Mouse (Mus musculus) thymus, adult 2 months (tissue): ENCODE measurements around the gene Gm45717. TPM values are rescaled to one million over a fixed set of nuclear protein-coding genes. Genes with fewer than 3 reads are reported as not detected.
A peak's percentile ranks its signal among the peaks of the same experiment; 100 is the strongest.

Experiments used
- DNase-seq: peaks from one replicate; pipeline ENCODE4 v3.0.0; 2021
- H3K27ac ChIP-seq: fragments of 200-500 bp; 2 replicates; pipeline ENCODE4 v1.5.1; 2012; ENCODE audit warnings: low read length, control low read depth; ENCODE audit not compliant: control insufficient read depth, insufficient read depth
- H3K27me3 ChIP-seq: fragments of 200-500 bp; 2 replicates; pipeline ENCODE4 v1.6.1; 2012; ENCODE audit warnings: mild to moderate bottlenecking, low read length, moderate library complexity, mixed read lengths; ENCODE audit not compliant: control insufficient read depth, insufficient read depth
- H3K36me3 ChIP-seq: fragments of 200-500 bp; 2 replicates; pipeline ENCODE4 v1.6.1; 2012; ENCODE audit warnings: mild to moderate bottlenecking, low read length, moderate library complexity; ENCODE audit not compliant: control insufficient read depth, insufficient read depth
- H3K4me1 ChIP-seq: fragments of 200-500 bp; replicated peaks from 2 replicates; pipeline ENCODE4 v1.6.1; 2012; ENCODE audit warnings: low read length; ENCODE audit not compliant: control insufficient read depth, insufficient read depth
- H3K4me3 ChIP-seq: fragments of 200-500 bp; 2 replicates; pipeline ENCODE4 v1.5.1; 2012; ENCODE audit warnings: mild to moderate bottlenecking, low read length, control low read depth, moderate library complexity; ENCODE audit not compliant: control insufficient read depth, insufficient read depth
- CTCF ChIP-seq: fragments of 200-500 bp; IDR thresholded peaks from 2 replicates; pipeline ENCODE4 v1.5.1; 2012; ENCODE audit warnings: mild to moderate bottlenecking, control low read depth, low read length, moderate library complexity, borderline replicate concordance; ENCODE audit not compliant: control insufficient read depth, poor library complexity, insufficient read depth; ENCODE audit errors: extremely low read depth
- POLR2A ChIP-seq: fragments of 200-500 bp; IDR thresholded peaks from 2 replicates; pipeline ENCODE4 v1.6.1; 2012; ENCODE audit warnings: mild to moderate bottlenecking, low read length, control low read depth, moderate library complexity; ENCODE audit not compliant: control insufficient read depth, poor library complexity, insufficient read depth; ENCODE audit errors: extremely low read depth
- WGBS: fragments of 180-500 bp; shearing (Covaris S2); methylation state at CpG from one replicate; pipeline ENCODE4 v1.1.7; 2018; 5-methylcytosine and 5-hydroxymethylcytosine counted together
- polyA plus RNA-seq: library from polyadenylated mRNA; depleted of rRNA; stranded (reverse); fragments of >200 nt; gene quantifications from 2 replicates; pipeline ENCODE4 v1.2.3, GENCODE M21; 2012

Gm45717 gene
- polyA plus RNA-seq, 1 experiment, result not detected

DNA sequence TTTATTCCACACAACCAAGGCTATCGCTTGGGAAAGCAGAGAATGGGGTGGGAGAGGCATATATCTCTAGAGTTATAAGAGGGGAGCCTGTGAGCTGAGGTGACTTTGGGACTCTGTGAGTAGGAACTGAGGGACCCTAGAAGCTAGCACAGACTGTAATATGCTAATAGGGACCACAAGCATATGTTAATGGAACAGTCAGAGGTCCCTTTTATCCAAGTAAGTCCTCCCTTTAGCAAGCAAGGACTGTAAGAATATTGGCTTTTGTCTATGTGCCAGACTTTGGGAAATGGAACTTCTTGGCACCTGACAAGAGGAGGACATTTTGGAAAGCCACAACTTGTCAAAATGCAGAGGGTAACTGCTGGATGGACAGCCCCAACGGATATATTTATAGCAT lies 16.8 kb downstream of the Gm45717 start:
- Histone ChIP-seq H3K27me3 (no peaks in the 10 kb centered on the region), H3K36me3 (no peaks in the 10 kb centered on the region), H3K4me1 (peaks cover 12% of the 10 kb centered on the region), H3K4me3 (no peak overlapping the region), H3K27ac (no peak overlapping the region)
- TF ChIP-seq CTCF (no peak), POLR2A (no peak)
- DNase-seq, result no peak
- WGBS, result 91% methylated on average over 2 of the region's 2 CpGs

DNA sequence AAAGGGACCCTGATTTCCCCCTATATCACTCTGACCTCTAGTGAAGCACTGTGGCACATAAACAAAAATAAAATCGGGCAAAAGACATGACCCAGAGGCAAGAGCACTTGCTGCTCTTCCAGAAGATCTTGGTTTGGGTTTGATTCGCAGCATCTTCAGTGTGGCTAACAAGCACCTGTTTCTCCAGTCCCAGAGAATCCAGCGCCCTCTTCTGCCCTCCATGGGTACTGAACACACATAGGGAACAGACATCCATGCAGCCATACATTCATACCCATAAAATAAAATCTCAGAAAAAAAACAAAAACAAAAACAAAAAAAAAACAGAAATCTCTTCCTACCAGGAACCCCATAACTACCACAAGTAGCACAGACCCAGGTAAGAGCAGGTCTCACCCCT lies 17.3 kb downstream of the Gm45717 start:
- no peaks in the 10 kb centered on the region for H3K27me3 ChIP-seq
- no peak for DNase-seq
- H3K4me3 ChIP-seq, result no peak overlapping the region
- no peaks in the 10 kb centered on the region for H3K36me3 ChIP-seq
- no peak overlapping the region for H3K27ac ChIP-seq
- TF ChIP-seq POLR2A, result no peak
- TF ChIP-seq CTCF, result no peak
- peaks cover 12% of the 10 kb centered on the region for H3K4me1 ChIP-seq
- 56% methylated on average over 3 of the region's 3 CpGs for WGBS

DNA sequence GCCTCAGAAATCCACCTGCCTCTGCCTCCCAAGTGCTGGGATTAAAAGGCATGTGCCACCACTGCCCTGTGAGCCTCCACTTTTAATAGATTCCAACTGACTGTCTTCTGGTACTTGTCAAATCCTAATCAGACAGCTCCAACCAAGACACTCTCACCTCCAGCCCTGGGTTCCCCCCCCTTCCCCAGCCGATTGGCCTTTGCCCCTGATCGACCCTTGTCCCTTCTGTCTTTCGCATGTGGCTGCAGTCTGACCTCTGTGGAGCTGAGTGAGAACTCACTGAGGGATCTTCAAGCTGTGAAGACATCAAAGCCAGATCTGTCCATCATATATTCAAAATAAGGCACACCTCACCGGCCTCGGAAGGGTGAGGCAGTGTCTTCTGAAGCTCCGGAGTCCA lies 28.6 kb downstream of the Gm45717 start:
- TF ChIP-seq CTCF, result no peak
- TF ChIP-seq POLR2A, result no peak
- Histone ChIP-seq H3K4me1 (peaks cover 6% of the 10 kb centered on the region), H3K27me3 (peaks cover 2% of the 10 kb centered on the region; the same call in 1 of the 2 replicates), H3K4me3 (no peak overlapping the region), H3K27ac (no peak overlapping the region), H3K36me3 (no peaks in the 10 kb centered on the region)
- DNase-seq, result no peak
- 97% methylated on average over 6 of the region's 6 CpGs for WGBS

DNA sequence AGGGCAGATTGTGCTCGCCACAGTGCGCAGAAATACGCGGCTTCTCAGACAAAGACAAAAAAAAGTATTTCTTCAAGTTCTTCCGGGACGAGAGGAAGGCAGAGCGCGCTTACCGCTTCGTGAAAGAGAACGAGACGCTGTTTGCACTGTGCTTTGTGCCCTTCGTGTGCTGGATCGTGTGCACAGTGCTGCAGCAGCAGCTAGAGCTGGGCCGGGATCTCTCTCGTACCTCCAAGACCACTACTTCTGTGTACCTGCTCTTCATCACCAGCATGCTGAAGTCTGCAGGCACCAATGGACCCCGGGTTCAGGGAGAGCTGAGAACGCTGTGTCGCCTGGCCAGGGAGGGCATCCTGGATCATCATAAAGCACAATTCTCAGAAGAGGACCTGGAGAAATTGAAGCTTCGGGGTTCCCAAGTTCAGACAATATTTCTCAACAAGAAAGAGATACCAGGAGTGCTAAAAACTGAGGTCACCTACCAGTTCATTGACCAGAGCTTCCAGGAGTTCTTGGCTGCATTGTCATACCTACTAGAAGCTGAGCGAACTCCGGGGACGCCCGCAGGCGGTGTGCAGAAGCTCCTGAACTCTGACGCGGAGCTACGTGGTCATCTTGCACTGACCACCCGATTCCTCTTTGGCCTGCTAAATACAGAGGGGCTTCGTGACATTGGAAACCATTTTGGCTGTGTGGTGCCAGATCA lies 32.5 kb downstream of the Gm45717 start:
- H3K4me3 ChIP-seq, result peak overlapping the region; percentile 25
- peaks cover 9% of the 10 kb centered on the region for H3K4me1 ChIP-seq
- WGBS, result 24% methylated on average over 30 of the region's 30 CpGs
- H3K36me3 ChIP-seq, result no peaks in the 10 kb centered on the region
- TF ChIP-seq CTCF (no peak), POLR2A (no peak)
- no peak for DNase-seq
- H3K27ac ChIP-seq, result no peak overlapping the region
- peaks cover 4% of the 10 kb centered on the region; the same call in 1 of the 2 replicates for H3K27me3 ChIP-seq

DNA sequence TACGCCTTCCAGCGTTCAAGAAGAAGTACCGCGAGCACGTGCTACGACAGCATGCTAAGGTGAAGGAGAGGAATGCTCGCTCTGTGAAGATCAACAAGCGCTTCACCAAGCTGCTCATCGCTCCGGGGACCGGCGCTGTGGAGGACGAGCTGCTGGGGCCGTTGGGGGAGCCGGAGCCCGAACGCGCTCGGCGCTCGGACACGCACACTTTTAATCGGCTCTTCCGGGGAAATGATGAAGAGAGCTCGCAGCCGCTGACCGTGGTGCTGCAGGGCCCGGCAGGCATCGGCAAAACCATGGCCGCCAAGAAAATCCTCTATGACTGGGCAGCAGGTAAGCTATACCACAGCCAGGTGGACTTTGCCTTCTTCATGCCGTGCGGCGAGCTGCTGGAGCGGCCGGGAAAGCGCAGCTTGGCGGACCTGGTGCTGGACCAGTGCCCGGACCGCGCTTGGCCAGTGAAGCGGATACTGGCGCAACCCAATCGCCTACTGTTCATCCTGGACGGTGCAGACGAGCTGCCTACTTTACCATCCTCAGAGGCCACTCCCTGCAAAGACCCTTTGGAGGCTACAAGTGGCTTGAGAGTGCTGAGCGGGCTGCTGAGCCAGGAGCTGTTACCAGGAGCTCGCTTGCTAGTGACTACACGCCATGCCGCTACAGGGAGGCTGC lies 33.2 kb downstream of the Gm45717 start:
- no peak for TF ChIP-seq CTCF
- no peak for TF ChIP-seq POLR2A

DNA sequence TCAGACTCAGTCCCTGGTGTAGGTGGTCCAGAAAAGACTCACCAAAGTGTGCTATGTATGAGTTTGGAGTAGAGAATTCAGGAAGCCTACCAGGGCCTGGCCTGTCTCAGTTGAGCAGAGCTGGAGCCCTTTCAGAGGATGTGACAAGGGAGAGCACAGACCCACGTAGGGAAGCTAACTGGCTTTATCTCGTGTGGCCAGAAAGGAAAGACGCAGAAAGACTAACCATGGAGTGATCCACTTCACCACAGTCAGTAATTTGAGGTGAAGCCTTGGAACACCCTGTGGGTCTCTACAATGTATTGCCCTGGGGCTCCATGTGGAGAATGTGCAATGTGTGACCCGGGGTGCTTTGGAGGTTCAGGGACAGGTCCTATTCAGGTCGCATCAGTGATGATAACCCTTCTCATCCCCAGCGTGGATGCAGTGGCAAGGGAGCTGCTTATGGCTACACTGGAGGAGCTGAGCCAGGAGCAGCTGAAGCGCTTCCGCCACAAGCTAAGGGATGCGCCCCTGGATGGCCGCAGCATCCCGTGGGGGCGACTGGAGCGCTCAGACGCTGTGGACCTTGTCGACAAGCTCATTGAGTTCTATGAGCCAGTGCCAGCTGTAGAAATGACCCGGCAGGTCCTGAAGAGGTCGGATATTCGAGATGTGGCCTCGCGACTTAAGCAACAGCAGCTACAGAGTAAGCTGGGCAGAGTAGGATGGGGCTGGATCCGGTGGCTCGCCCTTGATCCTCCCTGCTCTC lies 34.3 kb downstream of the Gm45717 start:
- Histone ChIP-seq H3K4me3 (no peak overlapping the region), H3K27me3 (peaks cover 4% of the 10 kb centered on the region; the same call in 1 of the 2 replicates), H3K4me1 (peaks cover 9% of the 10 kb centered on the region), H3K27ac (no peak overlapping the region), H3K36me3 (no peaks in the 10 kb centered on the region)
- no peak for DNase-seq
- 62% methylated on average over 22 of the region's 22 CpGs for WGBS
- TF ChIP-seq POLR2A (no peak), CTCF (no peak)

More for the DNA sequence above, 33.2 kb downstream of the Gm45717 start:
- no peak for DNase-seq
- peak overlapping the region; percentile 25 for H3K4me3 ChIP-seq
- H3K36me3 ChIP-seq, result no peaks in the 10 kb centered on the region
- peaks cover 4% of the 10 kb centered on the region; the same call in 1 of the 2 replicates for H3K27me3 ChIP-seq
- peaks cover 9% of the 10 kb centered on the region for H3K4me1 ChIP-seq
- no peak overlapping the region for H3K27ac ChIP-seq
- WGBS, result 3% methylated on average over 49 of the region's 49 CpGs
